Mouse (Mus musculus): ENCODE measurements around the gene Kpna7.
A peak's percentile ranks its signal among the peaks of the same experiment; 100 is the strongest.
"Not testable (repeated sequence)": the region's sequence is repeated elsewhere in the genome, so short reads cannot be mapped to it uniquely, and the experiment has no call there.

The Kpna7 gene

DNA sequence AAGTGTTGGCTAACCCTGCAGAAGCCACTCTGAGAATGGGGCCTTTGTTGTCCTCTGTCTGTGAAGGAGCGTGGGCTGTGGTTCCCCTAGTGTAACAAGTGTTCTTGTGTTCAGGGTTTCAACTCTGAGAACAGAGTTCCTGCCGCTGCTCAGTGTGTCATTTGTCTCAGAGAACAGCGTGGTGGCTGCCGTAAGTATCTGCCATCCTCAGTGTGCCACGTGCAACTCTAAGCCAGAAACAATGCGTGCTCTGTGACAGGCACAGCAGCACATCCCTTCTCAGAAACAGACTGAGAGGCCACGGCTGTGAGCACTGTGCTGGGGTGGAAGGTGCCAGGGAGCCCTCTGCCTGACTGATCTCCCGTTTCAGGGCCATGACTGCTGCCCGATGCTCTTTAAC, 20.5 kb upstream of the Kpna7 start:
- no peak for DNase-seq (ENCODE audit: low read depth in 1 of 2, low spot score in 2 of 2)

DNA sequence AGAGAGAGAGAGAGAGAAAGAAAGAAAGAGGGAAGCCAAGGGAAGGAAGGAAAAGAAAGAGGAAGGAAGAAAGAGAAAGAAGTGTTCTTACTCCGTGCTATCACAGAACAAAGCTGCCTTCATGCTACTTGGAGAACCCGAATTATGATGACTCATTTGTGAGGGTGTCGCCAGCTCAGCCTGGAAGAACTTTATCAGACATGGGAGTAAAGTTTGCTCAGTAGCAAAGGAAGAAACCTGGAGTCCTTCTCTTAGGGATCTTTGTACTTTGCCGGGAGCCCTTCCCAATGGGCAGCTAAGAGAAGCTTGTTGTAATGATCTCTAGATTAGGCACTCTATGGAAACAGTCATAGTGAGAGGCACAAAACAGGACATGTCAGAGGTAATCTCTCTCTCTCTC, 18.9 kb upstream of the Kpna7 start:
- DNase-seq (ENCODE audit: low read depth in 1 of 2, low spot score in 2 of 2), result no peak

DNA sequence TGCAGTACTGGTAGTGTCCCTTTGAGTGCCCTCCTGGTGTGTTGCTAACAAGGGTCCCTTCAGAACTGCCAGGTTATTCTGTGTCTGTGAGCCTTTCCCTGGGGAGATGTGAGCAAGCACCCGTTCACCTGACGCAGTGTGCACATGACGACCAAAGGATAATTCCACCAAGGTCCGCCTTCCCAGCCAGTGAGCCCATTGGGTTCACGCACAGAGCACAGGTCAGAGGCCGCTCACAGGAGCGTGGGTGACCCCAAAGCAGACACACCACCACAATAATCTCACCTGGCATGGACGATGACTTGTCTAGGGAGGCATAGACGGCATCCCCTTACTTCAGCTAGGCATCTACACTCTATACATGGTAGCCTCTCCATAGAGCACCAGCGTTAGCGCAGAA, 17.6 kb upstream of the Kpna7 start:
- DNase-seq (ENCODE audit: low read depth in 1 of 2, low spot score in 2 of 2), result not testable (repeated sequence)

DNA sequence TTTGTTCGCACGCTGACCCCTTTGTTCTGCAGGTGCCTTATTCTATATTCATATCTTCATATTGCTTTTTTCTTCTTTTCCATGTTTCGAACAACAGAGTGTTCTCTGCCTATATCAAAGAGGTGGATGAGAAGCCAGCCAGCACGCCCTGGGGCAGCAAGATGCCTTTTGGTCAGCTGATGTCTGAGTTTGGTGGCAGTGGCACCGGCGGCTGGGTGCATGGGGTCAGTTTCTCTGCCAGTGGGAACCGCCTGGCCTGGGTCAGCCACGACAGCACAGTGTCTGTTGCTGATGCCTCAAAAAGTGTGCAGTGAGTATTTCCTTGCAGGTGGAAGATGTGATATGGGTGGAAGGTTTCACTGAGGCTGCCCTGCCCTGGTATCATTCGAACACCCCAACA, 17.1 kb upstream of the Kpna7 start:
- no peak for DNase-seq (ENCODE audit: low read depth in 1 of 2, low spot score in 2 of 2)

DNA sequence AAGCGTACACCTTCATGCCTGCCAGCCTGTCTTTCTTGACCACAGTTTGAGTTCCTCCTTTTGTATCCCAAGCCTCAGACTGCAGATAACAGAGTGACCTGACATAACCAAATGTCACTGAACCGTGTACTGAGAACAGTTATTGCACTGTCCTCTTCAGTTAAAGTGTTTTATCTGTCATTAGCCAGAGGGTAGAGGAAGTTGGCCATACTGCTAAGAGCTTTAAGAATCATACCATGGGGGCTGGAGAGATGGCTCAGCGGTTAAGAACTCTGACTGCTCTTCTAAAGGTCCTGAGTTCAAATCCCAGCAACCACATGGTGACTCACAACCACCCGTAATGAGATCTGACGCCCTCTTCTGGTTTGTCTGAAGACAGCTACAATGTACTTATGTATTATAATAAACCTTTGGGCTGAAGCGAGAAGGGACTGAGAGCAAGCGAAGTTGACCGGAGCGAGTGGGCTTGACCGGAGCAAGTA, 14.6 kb upstream of the Kpna7 start:
- DNase-seq (ENCODE audit: low read depth in 1 of 2, low spot score in 2 of 2), result no peak

DNA sequence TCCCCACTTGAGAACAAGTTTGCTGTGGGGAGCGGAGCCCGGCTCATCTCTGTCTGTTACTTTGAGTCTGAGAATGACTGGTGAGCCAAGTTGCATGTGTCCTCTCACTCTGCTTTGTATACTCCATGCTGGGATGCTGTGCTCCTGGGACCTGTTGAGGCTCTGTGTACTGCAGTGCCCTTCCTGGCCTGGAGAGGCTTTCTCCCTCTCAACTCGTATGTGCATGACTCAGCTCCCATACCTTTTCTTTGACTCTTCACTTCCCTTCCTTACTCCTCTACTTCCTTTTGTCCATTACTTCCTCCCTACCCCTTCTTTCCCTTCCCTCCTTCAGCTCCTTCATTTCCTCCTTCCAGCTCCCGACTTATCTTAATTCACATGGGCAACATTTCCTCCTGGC, 12.4 kb upstream of the Kpna7 start:
- DNase-seq (ENCODE audit: low read depth in 1 of 2, low spot score in 2 of 2), result no peak

DNA sequence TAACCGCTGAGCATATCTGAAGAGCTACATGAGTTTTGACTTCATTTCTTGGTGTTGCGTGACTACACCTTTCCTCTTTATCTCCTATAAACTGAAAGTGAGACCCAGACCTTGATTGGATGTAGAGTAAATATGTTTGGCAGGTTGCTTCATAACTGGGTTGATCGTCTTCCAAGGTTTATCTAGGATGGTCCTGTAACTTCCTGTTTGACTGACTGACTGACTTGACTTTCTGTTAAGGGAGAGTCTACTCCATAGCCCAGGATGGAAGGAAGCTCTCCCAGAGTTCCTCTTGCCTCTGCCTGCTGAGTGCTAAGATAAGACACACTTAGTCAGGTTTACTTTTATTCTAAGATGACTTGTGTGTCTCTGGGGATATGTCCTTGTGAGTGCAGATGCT, 6.0 kb upstream of the Kpna7 start:
- DNase-seq (ENCODE audit: low read depth in 1 of 2, low spot score in 2 of 2), result no peak

DNA sequence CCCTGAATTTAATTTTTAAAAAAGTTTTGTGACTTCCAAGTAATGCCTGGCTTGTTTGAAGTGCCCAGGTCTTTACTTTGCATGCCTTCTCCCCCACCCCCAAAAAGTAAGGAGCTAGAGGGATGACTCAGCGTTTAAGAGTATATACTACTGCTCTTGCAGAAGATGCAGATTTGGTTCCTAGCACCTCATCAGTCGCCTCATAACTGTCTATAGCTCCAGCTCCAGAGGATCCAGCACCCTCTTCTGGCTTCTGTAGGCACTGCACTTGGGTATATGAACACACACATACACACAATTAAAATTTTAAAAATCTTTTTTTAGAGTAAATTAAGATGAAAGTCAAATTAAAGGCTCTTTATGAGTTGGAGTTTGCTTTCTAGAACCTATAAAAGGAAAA, 4.4 kb upstream of the Kpna7 start:
- DNase-seq (ENCODE audit: low read depth in 1 of 2, low spot score in 2 of 2), result no peak

DNA sequence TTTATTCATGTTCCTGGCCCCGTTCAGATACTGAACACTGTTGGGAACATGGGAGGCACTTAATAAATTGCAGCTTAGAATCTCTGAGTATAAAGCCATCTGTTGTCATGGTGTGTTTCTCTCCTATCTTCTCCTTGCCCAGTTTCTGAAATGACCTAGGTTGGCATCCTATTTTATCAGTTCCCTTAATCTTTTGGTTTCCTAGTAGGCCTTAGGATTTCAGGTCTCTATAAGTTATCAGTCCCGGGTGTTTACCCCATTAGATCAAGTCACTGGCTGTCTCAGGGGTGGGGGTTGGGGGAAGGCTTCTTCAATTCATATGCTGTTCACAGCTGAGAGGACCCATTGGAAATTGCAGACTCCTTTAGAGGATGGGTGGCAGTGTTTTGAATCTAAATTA, 992 bp upstream of the Kpna7 start:
- DNase-seq (ENCODE audit: low read depth in 1 of 2, low spot score in 2 of 2), result no peak

DNA sequence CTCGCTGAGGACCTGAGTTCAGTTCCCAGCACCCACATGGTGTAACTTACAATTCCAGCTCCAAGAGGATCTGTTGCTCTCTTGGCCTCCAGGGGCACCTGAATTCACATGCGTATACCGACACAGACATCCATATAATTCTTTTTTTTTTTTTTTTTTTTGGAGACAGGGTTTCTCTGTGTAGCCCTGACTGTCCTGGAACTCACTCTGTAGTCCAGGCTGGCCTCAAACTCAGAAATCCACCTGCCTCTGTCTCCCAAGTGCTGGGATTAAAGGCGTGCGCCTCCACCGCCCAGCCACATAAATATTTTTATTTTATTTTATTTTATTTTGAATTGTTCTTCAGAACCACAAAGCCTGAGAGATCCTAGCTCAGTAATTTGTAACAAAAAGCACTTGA, 629 bp downstream of the Kpna7 start:
- DNase-seq (ENCODE audit: low read depth in 1 of 2, low spot score in 2 of 2), result not testable (repeated sequence)

DNA sequence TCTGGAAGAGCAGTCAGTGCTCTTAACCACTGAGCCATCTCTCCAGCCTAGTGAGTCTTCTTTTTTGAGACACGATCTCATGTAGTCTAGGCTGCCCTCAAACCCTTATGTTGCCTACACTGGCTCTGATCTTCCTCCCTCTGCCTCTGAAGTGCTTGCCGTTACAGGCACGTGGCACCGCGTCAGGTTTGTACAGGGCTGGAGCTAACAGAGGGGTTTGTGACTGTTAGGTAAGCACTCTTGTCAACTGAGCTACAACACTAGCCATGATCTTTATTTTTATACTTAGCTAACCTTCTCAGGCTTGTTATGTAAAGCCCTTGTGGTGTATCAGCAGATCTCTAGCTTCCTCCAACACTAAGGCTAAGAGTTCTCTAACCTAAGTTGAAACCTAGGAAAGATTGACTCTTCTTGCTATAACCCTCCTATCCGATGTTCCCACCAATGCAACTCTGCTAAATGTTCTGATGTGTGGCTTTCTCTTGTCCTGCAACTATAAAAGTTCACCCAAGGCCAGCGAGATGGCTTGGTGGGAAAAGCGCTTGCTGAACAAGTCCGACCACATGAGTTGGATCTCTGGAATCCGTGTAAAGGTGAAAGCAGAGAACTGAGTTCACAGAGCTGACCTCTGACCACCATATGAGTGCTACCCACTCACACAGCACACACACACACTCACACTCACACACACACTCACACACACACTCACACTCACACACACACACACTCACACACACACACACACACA, 1.8 kb downstream of the Kpna7 start:
- DNase-seq (ENCODE audit: low read depth in 1 of 2, low spot score in 2 of 2), result no peak

DNA sequence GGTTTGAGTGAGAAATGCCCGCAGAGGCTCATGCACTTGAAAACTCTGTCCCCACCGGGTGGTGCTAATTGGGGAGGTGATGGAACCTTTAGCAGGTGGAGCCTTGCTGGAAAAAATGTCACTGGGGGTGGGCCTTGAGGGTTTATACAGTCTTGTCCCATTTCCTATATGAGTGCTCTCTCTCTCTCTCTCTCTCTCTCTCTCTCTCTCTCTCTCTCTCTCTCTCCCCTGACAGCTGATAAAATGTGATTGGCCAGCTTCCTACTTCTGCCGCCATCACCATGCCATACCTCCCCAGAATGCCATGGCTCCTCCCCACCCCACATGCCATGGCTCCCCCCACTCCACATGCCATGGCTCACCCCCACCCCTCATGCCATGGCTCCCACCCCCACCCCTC, 8.7 kb downstream of the Kpna7 start:
- no peak for DNase-seq (ENCODE audit: low read depth in 1 of 2, low spot score in 2 of 2)

DNA sequence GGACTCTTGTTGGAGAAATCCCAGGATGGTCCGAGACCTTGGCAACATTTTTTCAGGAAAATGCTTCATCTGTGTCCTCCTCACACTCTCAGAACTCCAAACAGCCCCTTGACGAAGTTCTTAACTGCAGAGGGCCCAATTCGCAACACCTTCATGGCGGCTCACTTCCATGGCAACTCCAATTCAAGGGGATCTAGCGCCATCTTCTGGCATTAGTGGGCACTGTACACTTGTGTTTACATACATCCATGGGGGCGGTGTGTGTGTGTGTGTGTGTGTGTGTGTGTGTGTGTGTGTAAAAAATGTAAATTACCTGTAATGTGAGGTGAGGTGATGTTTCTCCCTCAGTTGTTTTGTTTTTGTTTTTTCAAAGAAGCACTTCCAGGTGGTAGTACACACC, 12.5 kb downstream of the Kpna7 start:
- DNase-seq (ENCODE audit: low read depth in 1 of 2, low spot score in 2 of 2), result no peak

DNA sequence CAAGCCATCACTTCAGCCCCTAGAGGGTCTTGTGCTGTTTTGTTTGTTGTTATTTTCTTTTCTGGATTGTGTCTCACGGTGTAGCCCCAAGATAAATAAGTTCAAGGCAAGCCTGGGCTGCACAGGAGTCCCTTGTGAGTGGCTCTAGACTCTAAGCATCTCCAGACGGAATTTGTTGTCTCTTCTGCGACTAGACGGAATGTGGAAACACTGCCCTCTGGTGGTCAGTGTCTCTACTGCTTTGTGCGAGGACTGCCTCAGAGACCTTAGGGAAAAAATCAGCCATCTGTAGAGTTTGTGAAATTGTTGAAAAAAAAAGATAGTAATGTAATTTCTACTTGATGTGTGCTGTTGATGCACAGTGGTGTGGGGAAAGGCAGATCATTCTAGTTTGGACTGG, 14.1 kb downstream of the Kpna7 start:
- peak in 1 of 2 experiments; percentile 25 for DNase-seq (ENCODE audit: low read depth in 1 of 2, low spot score in 2 of 2)

DNA sequence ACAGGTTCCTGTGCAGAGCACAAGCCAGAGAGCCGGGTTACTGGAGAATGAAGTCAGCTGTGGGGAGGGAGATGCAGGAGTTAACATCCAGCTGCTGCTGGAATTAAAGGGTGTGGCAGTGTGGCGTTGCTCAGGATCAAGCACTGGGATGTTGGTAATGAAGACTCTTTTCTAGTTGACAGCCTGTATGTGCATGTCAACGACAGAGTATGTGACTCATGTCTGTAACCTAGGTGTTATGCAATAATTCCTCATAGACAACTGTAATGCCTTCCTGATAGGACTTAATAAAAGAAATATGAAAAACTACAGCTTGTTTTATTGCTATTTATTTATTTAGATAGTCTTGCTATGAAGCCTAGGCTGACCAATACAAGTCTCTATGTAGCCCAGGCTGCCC, 15.0 kb downstream of the Kpna7 start:
- no peak for DNase-seq (ENCODE audit: low read depth in 1 of 2, low spot score in 2 of 2)

DNA sequence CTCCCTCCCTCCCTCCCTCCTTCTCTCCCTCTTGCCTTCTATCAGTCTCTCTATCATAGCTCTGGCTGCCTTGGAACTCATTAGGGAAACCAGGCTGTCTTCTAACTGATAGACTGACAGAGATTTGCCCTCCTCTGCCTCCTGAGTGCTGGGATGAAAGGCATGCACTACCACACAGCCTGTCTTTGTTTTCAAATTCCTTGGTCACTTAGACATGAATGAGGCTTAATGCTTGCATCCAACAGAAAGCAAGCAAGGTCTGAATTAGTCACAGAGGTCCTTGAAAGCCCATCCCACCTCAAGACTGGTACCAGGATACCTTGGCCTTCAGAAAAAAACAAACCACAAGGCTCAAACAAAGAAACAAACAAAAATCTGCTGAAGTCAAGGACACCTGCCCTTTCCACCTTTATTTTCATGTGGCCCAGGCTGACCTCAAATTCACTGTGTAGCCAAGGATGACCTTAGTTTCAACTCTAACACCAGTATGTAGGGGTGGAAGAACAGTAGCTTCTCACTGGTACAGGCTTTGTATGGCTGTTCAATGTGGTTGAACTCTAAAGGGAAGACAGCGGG, 19.0 kb downstream of the Kpna7 start:
- DNase-seq (ENCODE audit: low read depth in 1 of 2, low spot score in 2 of 2), result no peak

DNA sequence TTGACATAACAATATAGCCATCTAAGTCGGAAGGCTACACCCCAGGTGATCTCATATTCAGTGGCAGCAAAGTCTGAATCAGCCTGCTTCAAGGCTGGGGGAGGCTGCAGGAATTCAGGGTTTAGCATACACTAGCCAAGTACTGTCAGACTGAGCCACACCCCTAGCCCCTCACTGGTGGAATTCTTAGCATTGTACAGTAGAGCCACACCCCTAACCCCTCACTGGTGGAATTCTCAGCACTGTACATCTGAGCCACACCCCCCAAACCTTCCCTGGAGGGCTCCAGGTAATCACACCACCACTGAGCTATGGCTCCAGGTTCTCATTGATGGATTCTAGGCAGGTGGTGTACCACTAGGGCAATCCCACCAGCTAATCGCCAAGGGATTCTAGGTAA, 24.3 kb downstream of the Kpna7 start:
- DNase-seq (ENCODE audit: low read depth in 1 of 2, low spot score in 2 of 2), result no peak

DNA sequence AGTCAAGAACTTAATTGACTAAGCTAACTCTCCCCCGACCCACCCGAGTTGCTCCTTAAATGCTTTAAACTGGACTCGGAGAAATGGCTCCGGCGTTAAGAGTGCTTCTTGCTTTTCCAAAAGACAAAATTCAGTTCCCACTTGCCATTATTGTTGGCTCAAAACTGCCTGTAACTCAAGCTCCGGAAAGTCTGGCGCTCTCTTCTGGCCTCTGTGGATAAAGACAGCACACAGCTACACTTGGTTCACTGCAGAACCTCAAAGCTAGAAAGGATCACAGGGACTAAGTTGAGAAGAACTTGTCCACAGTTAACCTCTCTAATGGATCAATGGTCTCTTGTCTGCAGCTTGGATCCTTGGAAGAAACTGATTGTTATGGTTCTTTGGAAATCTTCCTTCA, 25.1 kb downstream of the Kpna7 start:
- no peak for DNase-seq (ENCODE audit: low read depth in 1 of 2, low spot score in 2 of 2)

DNA sequence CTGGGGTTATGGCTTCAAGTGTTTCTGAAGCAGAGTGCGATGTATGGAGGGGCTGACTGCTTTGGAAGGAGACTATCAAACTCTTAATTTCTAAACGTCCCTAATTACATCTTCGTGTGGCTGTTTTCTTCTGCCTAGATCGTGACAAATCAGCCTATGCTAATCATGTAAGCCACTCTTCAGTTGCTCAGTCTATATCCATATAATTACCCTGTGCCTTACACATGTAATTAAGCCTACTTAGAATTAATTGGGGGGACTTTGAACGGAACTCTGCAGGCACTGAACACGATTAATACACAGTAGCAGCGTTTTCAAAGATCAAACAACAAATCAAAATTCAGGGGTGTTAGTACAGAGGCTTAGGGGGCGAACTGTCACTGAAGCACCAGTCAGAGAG, 25.9 kb downstream of the Kpna7 start:
- DNase-seq (ENCODE audit: low read depth in 1 of 2, low spot score in 2 of 2), result no peak

DNA sequence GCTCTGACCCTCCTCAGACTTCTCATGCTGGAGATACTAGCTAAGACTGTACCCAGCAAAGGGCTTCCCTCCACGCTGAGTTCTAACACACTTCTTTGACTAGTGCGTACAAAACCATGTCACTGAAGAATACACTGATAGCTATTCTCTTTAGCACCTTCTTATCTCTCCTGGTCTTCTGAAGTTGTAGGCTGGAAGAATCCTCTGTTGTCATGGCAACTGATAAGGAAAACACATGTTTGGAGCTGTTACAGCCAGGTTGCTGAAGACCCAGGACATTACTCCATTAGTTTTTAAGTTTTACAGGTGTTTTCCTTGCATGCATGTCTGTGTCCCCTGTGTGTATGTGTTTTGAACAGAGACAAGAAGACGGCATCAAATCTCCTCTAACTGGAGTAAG, 29.6 kb downstream of the Kpna7 start:
- DNase-seq (ENCODE audit: low read depth in 1 of 2, low spot score in 2 of 2), result not testable (repeated sequence)

DNA sequence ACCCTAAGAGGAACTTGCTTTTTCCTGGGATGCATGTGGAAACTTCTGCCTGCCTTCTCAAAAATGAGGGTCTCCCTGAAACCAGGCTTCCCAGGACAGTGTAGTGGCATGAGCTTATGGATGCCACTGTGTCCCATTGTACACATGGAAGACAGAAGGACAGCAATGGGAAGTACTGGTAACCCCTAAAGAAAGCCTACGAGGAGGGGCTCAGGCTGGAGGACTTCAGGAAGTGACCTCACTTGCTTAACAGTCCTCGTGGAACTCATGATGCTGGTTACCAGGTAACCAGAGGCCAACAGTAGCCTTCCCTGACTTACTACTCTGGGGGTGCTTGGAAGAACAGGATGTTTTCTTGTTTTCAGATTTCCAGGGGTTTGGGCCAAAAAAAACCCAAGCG, 41.1 kb downstream of the Kpna7 start, which contains the start of gene 1700018F24Rik:
TSS of gene 1700018F24Rik (plus strand) at position 301 of the 400 bp plus-strand sequence.
- DNase-seq (ENCODE audit: low read depth in 1 of 2, low spot score in 2 of 2), result not testable (repeated sequence)

DNA sequence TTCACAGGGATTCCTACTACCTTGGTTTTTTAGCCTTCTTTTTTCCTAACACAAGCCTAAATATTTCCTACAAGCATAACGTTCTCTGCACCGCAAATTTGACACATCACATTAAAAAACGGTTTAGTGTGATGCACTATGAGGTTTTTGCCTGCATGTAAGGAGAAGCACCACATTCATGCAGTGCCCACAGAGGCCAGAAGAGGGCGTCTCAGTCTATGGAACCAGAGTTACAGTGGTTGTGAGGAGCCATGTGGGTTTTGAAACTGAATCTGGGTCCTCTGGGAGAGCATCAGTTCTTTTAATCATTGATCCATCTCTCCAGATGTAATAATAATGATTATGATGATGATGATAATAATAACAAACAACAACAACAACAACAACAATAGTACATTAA, 42.2 kb downstream of the Kpna7 start:
- no peak for DNase-seq (ENCODE audit: low read depth in 1 of 2, low spot score in 2 of 2)

DNA sequence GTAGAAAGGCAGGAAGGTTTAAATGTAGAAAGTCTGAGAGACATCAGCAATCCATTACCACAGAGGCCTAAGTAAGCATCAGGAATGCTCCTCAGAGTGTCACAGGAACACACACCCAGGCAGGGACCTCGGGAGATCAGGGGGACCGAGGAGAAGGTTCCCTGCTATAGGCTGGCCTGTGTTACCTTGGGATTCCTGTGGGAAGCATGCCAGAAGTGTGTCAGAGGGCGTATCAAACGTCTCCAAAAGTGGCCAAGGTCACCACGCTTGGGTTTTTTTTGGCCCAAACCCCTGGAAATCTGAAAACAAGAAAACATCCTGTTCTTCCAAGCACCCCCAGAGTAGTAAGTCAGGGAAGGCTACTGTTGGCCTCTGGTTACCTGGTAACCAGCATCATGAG, 51.4 kb downstream of the Kpna7 start, which contains the start of gene Gm4871:
TSS of gene Gm4871 (minus strand) at position 364 of the 400 bp plus-strand sequence.
- DNase-seq (ENCODE audit: low read depth in 1 of 2, low spot score in 2 of 2), result not testable (repeated sequence)

Data from monocyte, adult 2 months (primary cell).